Mouse (Mus musculus): ENCODE results near the gene Ganab. TPM values are rescaled to one million over a fixed set of nuclear protein-coding genes. Genes with fewer than 3 reads are reported as not detected.

Ganab gene
- total and polyA plus RNA-seq, 2 experiments from 2014 or later: 55.5 to 110 TPM

GRCm38 (mm10) chr19:8962256-8962655 is 64.4 kb downstream of the Ganab start:
- no peak overlapping the region for H3K4me2 ChIP-seq (ENCODE audit: low read depth, low read length)
- ATAC-seq: no peak
- H3K9ac ChIP-seq (replicated peaks; ENCODE audit: low read length): no peak overlapping the region
- peaks cover 3% of the 10 kb centered on the region; the same call in 1 of the 2 replicates for H3K4me1 ChIP-seq (ENCODE audit: insufficient read depth, low read length)
- no peak for DNase-seq (ENCODE audit: low spot score)
- WGBS: 90% methylated on average over 2 of the region's 2 CpGs
- no peaks in the 10 kb centered on the region for H3K9me3 ChIP-seq (ENCODE audit: low read length)
- H3K27ac ChIP-seq: no peak overlapping the region
- no peak for TF ChIP-seq CTCF (IDR thresholded peaks at IDR 0.05; ENCODE audit: low read depth)
- H3K27me3 ChIP-seq (ENCODE audit: insufficient read depth, low read length): no peaks in the 10 kb centered on the region
- H3K36me3 ChIP-seq (ENCODE audit: insufficient read depth, low read length): peaks cover 61% of the 10 kb centered on the region
- H3K4me3 ChIP-seq (ENCODE audit: low read length): no peak overlapping the region

- no peak overlapping the region for H3K4me2 ChIP-seq (ENCODE audit: low read depth, low read length)
- H3K27ac ChIP-seq: no peak overlapping the region
- H3K4me1 ChIP-seq (ENCODE audit: insufficient read depth, low read length): peaks cover 6% of the 10 kb centered on the region; the same call in 1 of the 2 replicates
- no peak for DNase-seq (ENCODE audit: low spot score)
- H3K4me3 ChIP-seq (ENCODE audit: low read length): no peak overlapping the region
- no peaks in the 10 kb centered on the region for H3K27me3 ChIP-seq (ENCODE audit: insufficient read depth, low read length)
- no peaks in the 10 kb centered on the region for H3K9me3 ChIP-seq (ENCODE audit: low read length)
- H3K9ac ChIP-seq (replicated peaks; ENCODE audit: low read length): no peak overlapping the region
- 82% methylated on average over 11 of the region's 11 CpGs for WGBS
- TF ChIP-seq CTCF (IDR thresholded peaks at IDR 0.05; ENCODE audit: low read depth): no peak
- ATAC-seq: no peak
- H3K36me3 ChIP-seq (ENCODE audit: insufficient read depth, low read length): peaks cover 48% of the 10 kb centered on the region
These were observed 67.2 kb downstream of the Ganab start for GRCm38 (mm10) chr19:8965075-8965474.

DNA sequence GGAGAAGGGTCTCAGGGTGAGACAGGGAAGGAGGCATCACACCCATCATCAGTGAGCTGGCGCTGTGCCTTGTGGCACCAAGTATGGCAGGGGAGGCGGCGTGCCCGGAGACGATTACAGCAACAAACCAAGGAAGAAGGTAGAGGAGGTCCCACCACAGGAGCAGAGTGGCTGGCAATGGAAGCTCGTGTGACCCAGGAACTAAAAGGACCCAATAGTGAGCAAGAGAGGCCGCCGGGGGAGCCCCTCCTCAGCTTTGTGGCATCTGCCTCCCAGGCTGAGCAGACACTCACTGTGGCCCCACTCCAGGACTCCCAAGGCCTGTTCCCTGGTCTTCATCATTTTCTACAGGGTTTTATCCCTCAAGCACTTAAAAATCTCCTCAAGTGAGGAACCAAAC is 67.9 kb downstream of the Ganab start:
- Histone ChIP-seq H3K4me2 (ENCODE audit: low read depth, low read length) (peak overlapping the region; percentile 86; the same call in 1 of the 2 replicates), H3K4me3 (ENCODE audit: low read length) (no peak overlapping the region), H3K27ac (peak overlapping the region; percentile 76), H3K36me3 (ENCODE audit: insufficient read depth, low read length) (peaks cover 46% of the 10 kb centered on the region), H3K9ac (replicated peaks; ENCODE audit: low read length) (peak overlapping the region; percentile 54; the same call in 1 of the 2 replicates), H3K27me3 (ENCODE audit: insufficient read depth, low read length) (no peaks in the 10 kb centered on the region), H3K9me3 (ENCODE audit: low read length) (no peaks in the 10 kb centered on the region), H3K4me1 (ENCODE audit: insufficient read depth, low read length) (peaks cover 6% of the 10 kb centered on the region; the same call in 1 of the 2 replicates)
- no peak for TF ChIP-seq CTCF (IDR thresholded peaks at IDR 0.05; ENCODE audit: low read depth)
- no peak for ATAC-seq
- 71% methylated on average over 8 of the region's 8 CpGs for WGBS
- no peak for DNase-seq (ENCODE audit: low spot score)

GRCm38 (mm10) chr19:8966198-8966589 is 68.3 kb downstream of the Ganab start:
- Histone ChIP-seq H3K36me3 (ENCODE audit: insufficient read depth, low read length) (peaks cover 50% of the 10 kb centered on the region), H3K9me3 (ENCODE audit: low read length) (no peaks in the 10 kb centered on the region), H3K4me2 (ENCODE audit: low read depth, low read length) (peak overlapping the region; percentile 86), H3K4me3 (ENCODE audit: low read length) (peak overlapping the region; percentile 80), H3K27me3 (ENCODE audit: insufficient read depth, low read length) (no peaks in the 10 kb centered on the region), H3K4me1 (ENCODE audit: insufficient read depth, low read length) (peaks cover 6% of the 10 kb centered on the region; the same call in 1 of the 2 replicates), H3K27ac (peak overlapping the region; percentile 76), H3K9ac (replicated peaks; ENCODE audit: low read length) (peak overlapping the region; percentile 54)
- 41% methylated on average over 5 of the region's 5 CpGs for WGBS
- DNase-seq (ENCODE audit: low spot score) (no peak), ATAC-seq (no peak)
- TF ChIP-seq CTCF (IDR thresholded peaks at IDR 0.05; ENCODE audit: low read depth): no peak

Small RNA genes within 50 kb of the gene (microRNA-seq; reads per million reads assigned to microRNA genes)
- gene Mir5136: 0.18 to 0.36 reads per million in 2 experiments

Other genes starting within 250 kb of the Ganab start
Only the 30 nearest of the 33 such genes appear.
- gene Slc3a2, start 174.7 kb upstream of the Ganab start, total RNA-seq (2014; rRNA removed): 154 and 155 TPM in 2 replicates
- 235 and 250 TPM in 2 replicates for gene Slc3a2, start 174.7 kb upstream of the Ganab start, polyA plus RNA-seq (2015; fragmentation: Nextera tagmentation; extraction: Ambion mirVana)
- 46.7 and 49.7 TPM in 2 replicates for gene Wdr74, start 162.2 kb upstream of the Ganab start, total RNA-seq (2014; rRNA removed)
- gene Wdr74, start 162.2 kb upstream of the Ganab start, polyA plus RNA-seq (2015; fragmentation: Nextera tagmentation; extraction: Ambion mirVana): 78.7 and 79.2 TPM in 2 replicates
- not detected in 2 replicates for gene 1700092M07Rik, start 157.4 kb upstream of the Ganab start, total RNA-seq (2014; rRNA removed)
- 0.66 and 0.85 TPM in 2 replicates for gene 1700092M07Rik, start 157.4 kb upstream of the Ganab start, polyA plus RNA-seq (2015; fragmentation: Nextera tagmentation; extraction: Ambion mirVana)
- 84.4 and 110 TPM in 2 replicates for gene Stx5a, start 156.7 kb upstream of the Ganab start, total RNA-seq (2014; rRNA removed)
- gene Stx5a, start 156.7 kb upstream of the Ganab start, polyA plus RNA-seq (2015; fragmentation: Nextera tagmentation; extraction: Ambion mirVana): 95.3 and 104 TPM in 2 replicates
- gene Nxf1, start 141.0 kb upstream of the Ganab start, total RNA-seq (2014; rRNA removed): 47.7 and 51.3 TPM in 2 replicates
- 88.3 and 89.5 TPM in 2 replicates for gene Nxf1, start 141.0 kb upstream of the Ganab start, polyA plus RNA-seq (2015; fragmentation: Nextera tagmentation; extraction: Ambion mirVana)
- gene Tmem223, start 127.1 kb upstream of the Ganab start, total RNA-seq (2014; rRNA removed): 269 and 347 TPM in 2 replicates
- 233 and 258 TPM in 2 replicates for gene Tmem223, start 127.1 kb upstream of the Ganab start, polyA plus RNA-seq (2015; fragmentation: Nextera tagmentation; extraction: Ambion mirVana)
- gene Tmem179b, start 123.6 kb upstream of the Ganab start, total RNA-seq (2014; rRNA removed): 29.5 and 31.0 TPM in 2 replicates
- gene Tmem179b, start 123.6 kb upstream of the Ganab start, polyA plus RNA-seq (2015; fragmentation: Nextera tagmentation; extraction: Ambion mirVana): 27.0 and 27.7 TPM in 2 replicates
- 30.1 and 38.9 TPM in 2 replicates for gene Taf6l, start 111.7 kb upstream of the Ganab start, total RNA-seq (2014; rRNA removed)
- gene Taf6l, start 111.7 kb upstream of the Ganab start, polyA plus RNA-seq (2015; fragmentation: Nextera tagmentation; extraction: Ambion mirVana): 23.3 and 25.9 TPM in 2 replicates
- 52.7 and 78.3 TPM in 2 replicates for gene Polr2g, start 99.5 kb upstream of the Ganab start, total RNA-seq (2014; rRNA removed)
- gene Polr2g, start 99.5 kb upstream of the Ganab start, polyA plus RNA-seq (2015; fragmentation: Nextera tagmentation; extraction: Ambion mirVana): 171 and 178 TPM in 2 replicates
- 5.0 and 7.5 TPM in 2 replicates for gene Zbtb3, start 95.5 kb upstream of the Ganab start, total RNA-seq (2014; rRNA removed)
- 4.4 and 4.7 TPM in 2 replicates for gene Zbtb3, start 95.5 kb upstream of the Ganab start, polyA plus RNA-seq (2015; fragmentation: Nextera tagmentation; extraction: Ambion mirVana)
- gene Ttc9c, start 78.7 kb upstream of the Ganab start, total RNA-seq (2014; rRNA removed): 41.0 and 55.2 TPM in 2 replicates
- gene Ttc9c, start 78.7 kb upstream of the Ganab start, polyA plus RNA-seq (2015; fragmentation: Nextera tagmentation; extraction: Ambion mirVana): 41.1 and 42.5 TPM in 2 replicates
- gene Hnrnpul2, start 78.1 kb upstream of the Ganab start, total RNA-seq (2014; rRNA removed): 19.7 and 20.1 TPM in 2 replicates
- 5.6 TPM in 2 replicates for gene Hnrnpul2, start 78.1 kb upstream of the Ganab start, polyA plus RNA-seq (2015; fragmentation: Nextera tagmentation; extraction: Ambion mirVana)
- gene AC129217.1, start 68.3 kb upstream of the Ganab start, total RNA-seq (2014; rRNA removed): not detected in 2 replicates
- gene AC129217.1, start 68.3 kb upstream of the Ganab start, polyA plus RNA-seq (2015; fragmentation: Nextera tagmentation; extraction: Ambion mirVana): not detected in 2 replicates
- 132 and 146 TPM in 2 replicates for gene Bscl2, start 60.6 kb upstream of the Ganab start, total RNA-seq (2014; rRNA removed)
- 104 and 107 TPM in 2 replicates for gene Bscl2, start 60.6 kb upstream of the Ganab start, polyA plus RNA-seq (2015; fragmentation: Nextera tagmentation; extraction: Ambion mirVana)
- 93.2 and 99.7 TPM in 2 replicates for gene Gng3, start 58.9 kb upstream of the Ganab start, total RNA-seq (2014; rRNA removed)
- 591 and 626 TPM in 2 replicates for gene Gng3, start 58.9 kb upstream of the Ganab start, polyA plus RNA-seq (2015; fragmentation: Nextera tagmentation; extraction: Ambion mirVana)
- gene Lrrn4cl, start 47.3 kb upstream of the Ganab start, total RNA-seq (2014; rRNA removed): 1.6 TPM in 2 replicates
- 1.5 and 1.8 TPM in 2 replicates for gene Lrrn4cl, start 47.3 kb upstream of the Ganab start, polyA plus RNA-seq (2015; fragmentation: Nextera tagmentation; extraction: Ambion mirVana)
- 60.8 and 67.7 TPM in 2 replicates for gene Ubxn1, start 26.6 kb upstream of the Ganab start, total RNA-seq (2014; rRNA removed)
- 158 and 164 TPM in 2 replicates for gene Ubxn1, start 26.6 kb upstream of the Ganab start, polyA plus RNA-seq (2015; fragmentation: Nextera tagmentation; extraction: Ambion mirVana)
- gene Uqcc3, start 17.1 kb upstream of the Ganab start, total RNA-seq (2014; rRNA removed): 17.9 and 21.1 TPM in 2 replicates
- gene Uqcc3, start 17.1 kb upstream of the Ganab start, polyA plus RNA-seq (2015; fragmentation: Nextera tagmentation; extraction: Ambion mirVana): 64.9 and 77.0 TPM in 2 replicates
- 3.3 and 5.5 TPM in 2 replicates for gene Lbhd1, start 14.3 kb upstream of the Ganab start, total RNA-seq (2014; rRNA removed)
- gene Lbhd1, start 14.3 kb upstream of the Ganab start, polyA plus RNA-seq (2015; fragmentation: Nextera tagmentation; extraction: Ambion mirVana): 26.4 and 37.8 TPM in 2 replicates
- not detected in 2 replicates for gene Gm49403, start 14.1 kb upstream of the Ganab start, total RNA-seq (2014; rRNA removed)
- not detected in 2 replicates for gene Gm49403, start 14.1 kb upstream of the Ganab start, polyA plus RNA-seq (2015; fragmentation: Nextera tagmentation; extraction: Ambion mirVana)
- 13.6 and 29.8 TPM in 2 replicates for gene 1810009A15Rik, start 9.2 kb upstream of the Ganab start, total RNA-seq (2014; rRNA removed)
- 37.7 and 38.6 TPM in 2 replicates for gene 1810009A15Rik, start 9.2 kb upstream of the Ganab start, polyA plus RNA-seq (2015; fragmentation: Nextera tagmentation; extraction: Ambion mirVana)
- 0.52 and 2.7 TPM in 2 replicates for gene Gm49416, start 9.1 kb upstream of the Ganab start, total RNA-seq (2014; rRNA removed)
- gene Gm49416, start 9.1 kb upstream of the Ganab start, polyA plus RNA-seq (2015; fragmentation: Nextera tagmentation; extraction: Ambion mirVana): not detected in 2 replicates
- 40.8 and 46.3 TPM in 2 replicates for gene Ints5, start 5.1 kb upstream of the Ganab start, total RNA-seq (2014; rRNA removed)
- gene Ints5, start 5.1 kb upstream of the Ganab start, polyA plus RNA-seq (2015; fragmentation: Nextera tagmentation; extraction: Ambion mirVana): 23.2 and 23.8 TPM in 2 replicates
- gene B3gat3, start 22.3 kb downstream of the Ganab start, total RNA-seq (2014; rRNA removed): 88.7 and 97.5 TPM in 2 replicates
- gene B3gat3, start 22.3 kb downstream of the Ganab start, polyA plus RNA-seq (2015; fragmentation: Nextera tagmentation; extraction: Ambion mirVana): 80.9 and 92.3 TPM in 2 replicates
- 5.7 and 6.0 TPM in 2 replicates for gene Rom1, start 31.3 kb downstream of the Ganab start, total RNA-seq (2014; rRNA removed)
- 3.5 and 4.0 TPM in 2 replicates for gene Rom1, start 31.3 kb downstream of the Ganab start, polyA plus RNA-seq (2015; fragmentation: Nextera tagmentation; extraction: Ambion mirVana)
- 8.3 and 8.6 TPM in 2 replicates for gene Eml3, start 31.5 kb downstream of the Ganab start, total RNA-seq (2014; rRNA removed)
- gene Eml3, start 31.5 kb downstream of the Ganab start, polyA plus RNA-seq (2015; fragmentation: Nextera tagmentation; extraction: Ambion mirVana): 11.0 and 11.8 TPM in 2 replicates
- 65.1 and 71.4 TPM in 2 replicates for gene Mta2, start 43.8 kb downstream of the Ganab start, total RNA-seq (2014; rRNA removed)
- gene Mta2, start 43.8 kb downstream of the Ganab start, polyA plus RNA-seq (2015; fragmentation: Nextera tagmentation; extraction: Ambion mirVana): 75.2 and 78.8 TPM in 2 replicates
- 20.8 and 23.4 TPM in 2 replicates for gene Tut1, start 55.8 kb downstream of the Ganab start, total RNA-seq (2014; rRNA removed)
- 16.0 and 16.2 TPM in 2 replicates for gene Tut1, start 55.8 kb downstream of the Ganab start, polyA plus RNA-seq (2015; fragmentation: Nextera tagmentation; extraction: Ambion mirVana)
- gene Eef1g, start 69.0 kb downstream of the Ganab start, total RNA-seq (2014; rRNA removed): 442 and 469 TPM in 2 replicates
- gene Eef1g, start 69.0 kb downstream of the Ganab start, polyA plus RNA-seq (2015; fragmentation: Nextera tagmentation; extraction: Ambion mirVana): 256 and 260 TPM in 2 replicates
- gene Ahnak, start 91.2 kb downstream of the Ganab start, total RNA-seq (2014; rRNA removed): 11.2 and 11.7 TPM in 2 replicates
- gene Ahnak, start 91.2 kb downstream of the Ganab start, polyA plus RNA-seq (2015; fragmentation: Nextera tagmentation; extraction: Ambion mirVana): 5.7 and 6.1 TPM in 2 replicates

All from hindbrain, postnatal 0 days (tissue).